Mouse (Mus musculus): ENCODE measurements around the gene Arsb.

GRCm38 (mm10) chr13:93984521-93984920, 213.1 kb downstream of the Arsb start:
- no peak for TF ChIP-seq MAX (IDR thresholded peaks at IDR 0.05; ENCODE audit: low read depth)
- no peak for TF ChIP-seq POLR2A (IDR thresholded peaks at IDR 0.05; ENCODE audit: insufficient read length, low read depth)
- no peak for TF ChIP-seq TCF12 (IDR thresholded peaks at IDR 0.05; ENCODE audit: insufficient read depth, poor library complexity, severe bottlenecking)
- TF ChIP-seq MYOG (IDR thresholded peaks at IDR 0.05; ENCODE audit: control insufficient read depth in 1 of 3, insufficient read depth in 1 of 3, insufficient read length in 2 of 3, low read depth in 2 of 3) = no peak
- TF ChIP-seq POLR2AphosphoS2 (IDR thresholded peaks at IDR 0.05; ENCODE audit: insufficient read length, low read depth) = no peak
- no peak for TF ChIP-seq USF1 (IDR thresholded peaks at IDR 0.05; ENCODE audit: low read depth)
- no peak for TF ChIP-seq TCF3 (IDR thresholded peaks at IDR 0.05; ENCODE audit: insufficient read length, low read depth)
- no peak for TF ChIP-seq E2F4 (IDR thresholded peaks at IDR 0.05; ENCODE audit: insufficient read depth)
- TF ChIP-seq CEBPB (IDR thresholded peaks at IDR 0.05; ENCODE audit: insufficient read depth, poor library complexity, severe bottlenecking) = no peak
- TF ChIP-seq SRF (IDR thresholded peaks at IDR 0.05; ENCODE audit: control insufficient read depth, insufficient read length, low read depth) = no peak
- TF ChIP-seq MYOD1 (IDR thresholded peaks at IDR 0.05; ENCODE audit: control insufficient read depth in 1 of 3, insufficient read length in 2 of 3, low read depth in 2 of 3) = no peak
- no peak for TF ChIP-seq REST (IDR thresholded peaks at IDR 0.05; ENCODE audit: insufficient read depth, insufficient read length)

All from myocyte (in vitro differentiated cells).